Mouse (Mus musculus): ENCODE results near the gene Nxph3. TPM values are rescaled to one million over a fixed set of nuclear protein-coding genes. Genes with fewer than 3 reads are reported as not detected.

The Nxph3 gene
- total and polyA plus RNA-seq, 3 experiments: 0.17 TPM; not detected in 2

DNA sequence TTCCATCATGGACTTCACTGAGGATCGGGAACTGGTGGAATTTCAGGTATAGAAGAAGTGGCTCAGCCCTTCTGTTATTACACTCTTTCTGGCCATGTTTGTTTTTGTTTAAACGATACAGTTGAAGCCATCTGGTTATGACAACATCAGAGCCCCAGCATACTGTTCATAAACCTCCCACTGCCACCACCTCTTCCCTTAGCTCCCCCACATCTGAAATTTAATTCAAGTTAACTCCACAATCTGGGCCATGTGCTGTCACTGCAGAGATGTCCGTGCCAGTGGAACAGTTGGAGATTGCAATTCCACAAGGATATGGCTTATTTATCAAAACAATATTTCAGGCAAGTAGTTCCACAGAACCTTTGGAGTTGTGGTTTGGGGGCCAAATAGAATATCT lies 20.0 kb downstream of the Nxph3 start:
- Histone ChIP-seq H3K9ac (ENCODE audit: insufficient read depth, low read depth) (no peak overlapping the region), H3K27me3 (replicated peaks) (no peaks in the 10 kb centered on the region), H3K4me2 (ENCODE audit: insufficient read depth, low read depth, poor library complexity, severe bottlenecking) (no peak overlapping the region), H3K79me2 (replicated peaks; ENCODE audit: control insufficient read depth, extremely low read depth, insufficient read depth, poor library complexity, severe bottlenecking) (no peaks in the 10 kb centered on the region), H3K9me3 (replicated peaks; ENCODE audit: low read length) (no peaks in the 10 kb centered on the region), H3K4me1 (ENCODE audit: control insufficient read depth in 1 of 2, insufficient read depth in 2 of 2) (no peaks in the 10 kb centered on the region), H3K4me3 (replicated peaks in 1 of 3; ENCODE audit: low read depth in 2 of 3, low read length in 2 of 3, poor library complexity in 1 of 3) (no peak overlapping the region), H3K27ac (ENCODE audit: insufficient read depth, low read depth) (no peak overlapping the region), H3K36me3 (replicated peaks in 1 of 2; ENCODE audit: control insufficient read depth in 1 of 2, insufficient read depth in 1 of 2, low read length in 1 of 2) (peaks cover 44 to 87% of the 10 kb centered on the region in 2 experiments)
- dilution Hi-C loops (cut with MboI; ENCODE audit: extremely low pct_ligation_motif_present, extremely low pct_unique_long_range_greater_than_20kb, low sequenced_read_pairs): no loop called here
- no peak for TF ChIP-seq CHD2 (IDR thresholded peaks at IDR 0.05; ENCODE audit: low read length)
- TF ChIP-seq MAZ (IDR thresholded peaks at IDR 0.05; ENCODE audit: low read depth, low read length): no peak
- no peak for TF ChIP-seq RAD21 (IDR thresholded peaks at IDR 0.05; ENCODE audit: low read depth, low read length)
- no peak for TF ChIP-seq TCF12 (IDR thresholded peaks at IDR 0.05; ENCODE audit: low read depth, low read length)
- TF ChIP-seq ZC3H11A (IDR thresholded peaks at IDR 0.05; ENCODE audit: low read depth, low read length): no peak
- TF ChIP-seq SIN3A (IDR thresholded peaks at IDR 0.05; ENCODE audit: low read length): no peak
- no peak for TF ChIP-seq NELFE (IDR thresholded peaks at IDR 0.05; ENCODE audit: low read depth, low read length)
- TF ChIP-seq ETS1 (conservative IDR thresholded peaks at IDR 0.05; ENCODE audit: low read depth, low read length): no peak
- no peak for TF ChIP-seq KAT2A (IDR thresholded peaks at IDR 0.05; ENCODE audit: insufficient replicate concordance, low read length)
- TF ChIP-seq ZNF384 (IDR thresholded peaks at IDR 0.05; ENCODE audit: low read depth, low read length): no peak
- TF ChIP-seq E2F4 (IDR thresholded peaks at IDR 0.05; ENCODE audit: insufficient replicate concordance, low read depth, low read length): no peak
- TF ChIP-seq ZKSCAN1 (IDR thresholded peaks at IDR 0.05; ENCODE audit: borderline replicate concordance, low read depth, low read length): no peak
- no peak for TF ChIP-seq USF1 (IDR thresholded peaks at IDR 0.05; ENCODE audit: low read depth, low read length)
- no peak for TF ChIP-seq NRF1 (IDR thresholded peaks at IDR 0.05; ENCODE audit: low read depth, low read length)
- no peak for TF ChIP-seq MXI1 (IDR thresholded peaks at IDR 0.05; ENCODE audit: low read depth, low read length)
- TF ChIP-seq POLR2A (IDR thresholded peaks at IDR 0.05; ENCODE audit: low read depth, low read length): no peak
- no peak for TF ChIP-seq PAX5 (IDR thresholded peaks at IDR 0.05; ENCODE audit: low read length)
- no peak for TF ChIP-seq BHLHE40 (IDR thresholded peaks at IDR 0.05; ENCODE audit: low read depth, low read length)
- no peak for TF ChIP-seq GABPA (IDR thresholded peaks at IDR 0.05; ENCODE audit: insufficient replicate concordance, low read depth, low read length)
- no peak for DNase-seq (ENCODE audit: extremely low read depth)
- in situ Hi-C loops (cut with MboI; ENCODE audit: low pct_ligation_motif_present, low pct_unique_long_range_greater_than_20kb, low sequenced_read_pairs): no loop called here

DNA sequence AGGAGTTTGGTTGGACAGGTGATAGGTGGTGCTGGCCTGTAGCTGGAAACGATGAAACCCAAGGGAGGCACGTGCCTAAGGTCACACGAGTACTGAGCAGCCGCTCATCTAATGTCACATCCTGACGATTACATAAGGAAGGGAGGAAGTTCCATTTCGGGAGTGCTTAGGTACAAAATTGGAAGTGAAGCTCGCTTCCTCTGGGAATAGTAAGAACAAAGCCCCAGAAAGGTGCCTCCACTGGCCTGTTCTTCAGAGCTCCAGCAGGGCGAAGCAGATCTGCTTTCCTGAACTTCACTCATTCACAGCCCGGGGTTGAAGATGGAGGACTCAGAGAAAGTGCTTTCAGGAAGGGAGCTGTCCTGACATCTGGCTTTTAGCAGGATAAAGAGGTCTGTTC lies 20.4 kb downstream of the Nxph3 start:
- Histone ChIP-seq H3K4me1 (ENCODE audit: control insufficient read depth in 1 of 2, insufficient read depth in 2 of 2) (no peaks in the 10 kb centered on the region), H3K27me3 (replicated peaks) (no peaks in the 10 kb centered on the region), H3K9me3 (replicated peaks; ENCODE audit: low read length) (no peaks in the 10 kb centered on the region), H3K4me3 (replicated peaks in 1 of 3; ENCODE audit: low read depth in 2 of 3, low read length in 2 of 3, poor library complexity in 1 of 3) (no peak overlapping the region), H3K27ac (ENCODE audit: insufficient read depth, low read depth) (no peak overlapping the region), H3K4me2 (ENCODE audit: insufficient read depth, low read depth, poor library complexity, severe bottlenecking) (no peak overlapping the region), H3K36me3 (replicated peaks in 1 of 2; ENCODE audit: control insufficient read depth in 1 of 2, insufficient read depth in 1 of 2, low read length in 1 of 2) (peaks cover 44 to 91% of the 10 kb centered on the region in 2 experiments), H3K9ac (ENCODE audit: insufficient read depth, low read depth) (no peak overlapping the region), H3K79me2 (replicated peaks; ENCODE audit: control insufficient read depth, extremely low read depth, insufficient read depth, poor library complexity, severe bottlenecking) (no peaks in the 10 kb centered on the region)
- TF ChIP-seq UBTF (IDR thresholded peaks at IDR 0.05; ENCODE audit: low read depth, low read length): no peak
- no peak for DNase-seq (ENCODE audit: extremely low read depth)
- dilution Hi-C loops (cut with MboI; ENCODE audit: extremely low pct_ligation_motif_present, extremely low pct_unique_long_range_greater_than_20kb, low sequenced_read_pairs): no loop called here
- in situ Hi-C loops (cut with MboI; ENCODE audit: low pct_ligation_motif_present, low pct_unique_long_range_greater_than_20kb, low sequenced_read_pairs): no loop called here

All from CH12.LX (cell line).